Mouse (Mus musculus) MEL (cell line): ENCODE data around the gene Erbin.
A peak's percentile ranks its signal among the peaks of the same experiment; 100 is the strongest.

Source experiments
- BHLHE40 ChIP-seq: IDR thresholded peaks from 2 replicates; pipeline ENCODE4 v1.6.1; 2012; ENCODE audit warnings: low read depth, mild to moderate bottlenecking, inconsistent platforms, low read length, improper control_type of control experiment, borderline replicate concordance
- CTCF ChIP-seq, 3 experiments: IDR thresholded peaks in 2 of 3; conservative IDR thresholded peaks in 1 of 3; 2 replicates each; pipeline ENCODE4 v1.5.1; 2011 to 2012; ENCODE audit warnings: low read length in 3 of 3, low read depth in 2 of 3, mild to moderate bottlenecking in 2 of 3, improper control_type of control experiment in 1 of 3, inconsistent platforms in 1 of 3, mixed read lengths in 1 of 3, moderate library complexity in 1 of 3; ENCODE audit not compliant: control insufficient read depth in 1 of 3, insufficient read depth in 1 of 3, poor library complexity in 1 of 3, severe bottlenecking in 1 of 3
- EP300 ChIP-seq, 2 experiments: IDR thresholded peaks; 2 replicates each; pipeline ENCODE4 v1.6.1; 2011; ENCODE audit warnings: improper control_type of control experiment in 2 of 2, low read length in 2 of 2, low read depth in 1 of 2, mild to moderate bottlenecking in 1 of 2
- GATA1 ChIP-seq: IDR thresholded peaks from 2 replicates; pipeline ENCODE4 v1.6.1; 2011; ENCODE audit warnings: low read depth, low read length, improper control_type of control experiment
- HCFC1 ChIP-seq: IDR thresholded peaks from 2 replicates; pipeline ENCODE4 v1.6.1; 2012; ENCODE audit warnings: low read depth, mild to moderate bottlenecking, inconsistent platforms, low read length, improper control_type of control experiment, moderate library complexity
- KAT2A ChIP-seq: conservative IDR thresholded peaks from 2 replicates; pipeline ENCODE4 v1.6.1; 2012; ENCODE audit warnings: low read depth, low read length, improper control_type of control experiment, inconsistent platforms
- MAZ ChIP-seq: IDR thresholded peaks from 2 replicates; pipeline ENCODE4 v1.6.1; 2012; ENCODE audit warnings: low read depth, mild to moderate bottlenecking, inconsistent platforms, low read length, improper control_type of control experiment
- MXI1 ChIP-seq: IDR thresholded peaks from 2 replicates; pipeline ENCODE4 v1.6.1; 2011; ENCODE audit warnings: mild to moderate bottlenecking, low read depth, low read length, improper control_type of control experiment
- POLR2A ChIP-seq, 2 experiments: IDR thresholded peaks; 2 replicates each; pipeline ENCODE4 v1.6.1; 2011 to 2012; ENCODE audit warnings: low read length in 2 of 2, mild to moderate bottlenecking in 2 of 2, control low read depth in 1 of 2, improper control_type of control experiment in 1 of 2, low read depth in 1 of 2, moderate library complexity in 1 of 2; ENCODE audit not compliant: control insufficient read depth in 1 of 2, insufficient read depth in 1 of 2, poor library complexity in 1 of 2
- RCOR1 ChIP-seq: IDR thresholded peaks from 2 replicates; pipeline ENCODE4 v1.6.1; 2012; ENCODE audit warnings: low read depth, mild to moderate bottlenecking, inconsistent platforms, low read length, improper control_type of control experiment
- TCF12 ChIP-seq: IDR thresholded peaks from 2 replicates; pipeline ENCODE4 v1.6.1; 2014; ENCODE audit warnings: low read depth, mild to moderate bottlenecking, inconsistent platforms, low read length, improper control_type of control experiment, moderate library complexity
- USF1 ChIP-seq: IDR thresholded peaks from 2 replicates; pipeline ENCODE4 v1.6.1; 2014; ENCODE audit warnings: low read depth, mild to moderate bottlenecking, inconsistent platforms, low read length, improper control_type of control experiment, moderate library complexity
- ZC3H11A ChIP-seq: IDR thresholded peaks from 2 replicates; pipeline ENCODE4 v1.6.1; 2012; ENCODE audit warnings: low read depth, mild to moderate bottlenecking, inconsistent platforms, low read length, improper control_type of control experiment

- TF ChIP-seq POLR2A (IDR thresholded peaks at IDR 0.05; ENCODE audit: control insufficient read depth in 1 of 2, insufficient read depth in 1 of 2, low read depth in 1 of 2, low read length in 2 of 2, poor library complexity in 1 of 2) (no peak), EP300 (IDR thresholded peaks at IDR 0.05; ENCODE audit: low read depth in 1 of 2, low read length in 2 of 2) (peak; percentile 78 to 80), CTCF (IDR thresholded peaks at IDR 0.05 in 2 of 3, conservative IDR thresholded peaks at IDR 0.05 in 1 of 3; ENCODE audit: control insufficient read depth in 1 of 3, insufficient read depth in 1 of 3, low read depth in 2 of 3, low read length in 3 of 3, poor library complexity in 1 of 3, severe bottlenecking in 1 of 3) (no peak), USF1 (no peak), GATA1 (peak; percentile 84), ZC3H11A (no peak), BHLHE40 (no peak), KAT2A (no peak), MXI1 (no peak), HCFC1 (no peak), TCF12 (peak; percentile 85), RCOR1 (peak; percentile 66), MAZ (no peak)
These were observed 39.1 kb downstream of the Erbin start for GRCm38 (mm10) chr13:103881200-103881599.
